Mouse (Mus musculus): ENCODE data around the gene Cs. TPM values are rescaled to one million over a fixed set of nuclear protein-coding genes. Genes with fewer than 3 reads are reported as not detected.
"Not testable (repeated sequence)": the region's sequence is repeated elsewhere in the genome, so short reads cannot be mapped to it uniquely, and the experiment has no call there.

The Cs gene
- 69.8 and 79.5 TPM in 2 replicates for total RNA-seq (2017)

DNA sequence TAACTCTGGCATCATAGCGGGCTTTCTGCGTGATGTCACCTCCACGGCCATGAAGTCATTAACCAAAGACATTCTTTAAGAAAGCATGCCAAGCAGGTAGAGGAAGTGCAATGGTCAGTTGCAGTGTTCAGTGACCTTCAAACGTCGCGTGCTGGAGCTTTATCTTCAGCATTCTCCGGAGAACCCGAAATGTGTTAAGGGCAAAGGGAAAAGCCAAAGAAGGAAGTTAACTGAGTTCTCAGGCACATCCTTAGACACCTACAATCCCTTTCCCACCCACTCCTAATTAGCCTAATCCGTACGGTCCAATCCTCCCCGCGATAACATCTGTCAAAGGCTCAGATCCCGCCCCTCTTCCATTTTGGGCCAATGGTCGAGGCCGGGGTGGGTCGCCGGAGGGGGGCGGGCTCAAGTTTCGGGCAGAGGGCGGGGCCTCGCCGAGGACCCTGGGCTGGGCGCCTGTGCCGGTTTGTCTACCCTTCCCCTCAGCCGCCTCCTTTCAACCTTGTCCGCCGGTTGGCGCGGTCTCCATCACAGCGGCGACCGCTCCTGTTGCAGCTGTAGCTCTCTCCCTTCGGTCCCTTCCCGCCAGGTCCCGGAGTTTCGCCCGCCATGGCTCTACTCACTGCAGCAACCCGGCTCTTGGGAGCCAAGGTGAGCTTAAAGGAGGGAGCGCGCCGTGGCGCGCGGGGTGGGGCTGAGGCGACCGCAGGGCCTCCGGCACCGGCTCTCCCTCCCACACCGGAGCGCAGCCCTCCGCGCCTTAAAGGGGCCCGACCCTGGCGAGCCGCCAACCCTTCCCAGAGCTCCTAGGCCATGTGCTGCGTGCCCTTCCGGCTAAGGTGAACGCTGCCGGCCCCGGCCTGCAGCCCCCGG, at the start of gene Cs:
TSS of gene Cs (plus strand) at position 429 of the 876 bp plus-strand sequence.
- peak; percentile 95 to 97 for ATAC-seq (replicated peaks in 1 of 2; ENCODE audit: insufficient read depth in 1 of 2, low FRiP score in 2 of 2, low TSS enrichment in 1 of 2, low read depth in 1 of 2, poor library complexity in 2 of 2, severe bottlenecking in 2 of 2)

DNA sequence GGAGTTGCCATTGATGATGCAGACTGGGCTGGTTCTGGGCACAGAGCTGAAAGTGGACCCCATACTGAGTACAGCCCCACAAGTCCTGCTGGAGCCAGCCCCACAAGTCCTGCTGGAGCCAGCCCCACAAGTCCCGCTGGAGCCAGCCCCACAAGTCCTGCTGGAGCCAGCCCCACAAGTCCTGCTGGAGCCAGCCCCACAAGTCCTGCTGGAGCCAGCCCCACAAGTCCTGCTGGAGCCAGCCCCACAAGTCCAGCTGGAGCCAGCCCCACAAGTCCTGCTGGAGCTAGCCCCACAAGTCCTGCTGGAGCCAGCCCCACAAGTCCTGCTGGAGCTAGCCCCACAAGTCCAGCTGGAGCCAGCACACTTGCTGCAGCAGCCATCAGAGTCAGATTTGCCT, 46.9 kb upstream of the Cs start:
- not testable (repeated sequence) for ATAC-seq (replicated peaks in 1 of 2; ENCODE audit: insufficient read depth in 1 of 2, low FRiP score in 2 of 2, low TSS enrichment in 1 of 2, low read depth in 1 of 2, poor library complexity in 2 of 2, severe bottlenecking in 2 of 2)

DNA sequence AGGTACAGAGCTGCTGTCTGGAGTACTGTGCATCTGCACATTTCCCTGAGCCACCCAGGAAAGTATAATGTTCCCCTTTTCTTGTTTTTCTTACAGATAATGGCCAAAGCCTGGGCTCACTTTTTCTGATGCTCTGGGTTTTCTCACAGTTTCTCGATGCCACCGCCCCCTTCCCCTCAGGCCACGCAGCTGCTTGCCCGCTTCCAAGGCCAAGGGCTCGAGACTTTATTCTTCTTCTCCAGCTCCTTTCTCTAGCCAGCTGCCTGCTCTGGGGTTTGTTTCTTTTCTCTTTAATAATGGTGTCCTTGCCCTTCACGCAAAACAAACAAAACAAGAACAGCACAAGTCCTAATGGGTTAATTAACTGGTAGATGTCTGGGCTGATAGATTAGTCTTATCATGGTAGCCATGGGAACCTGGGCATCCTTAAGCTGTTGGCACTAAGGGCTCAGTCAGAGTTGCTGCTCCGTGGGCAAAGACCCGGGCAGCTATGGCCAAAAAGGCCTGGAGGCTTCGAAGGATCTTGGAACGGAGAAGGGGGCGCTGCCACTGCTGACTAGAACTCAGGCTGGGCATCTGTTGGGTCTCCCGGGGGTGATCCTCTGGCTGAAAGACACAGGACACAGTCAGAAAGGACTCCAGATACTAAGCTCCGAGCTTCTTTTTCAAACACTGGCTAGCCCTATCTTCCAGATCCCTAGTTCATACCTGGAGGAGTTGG, 41.0 kb upstream of the Cs start:
- ATAC-seq (replicated peaks in 1 of 2; ENCODE audit: insufficient read depth in 1 of 2, low FRiP score in 2 of 2, low TSS enrichment in 1 of 2, low read depth in 1 of 2, poor library complexity in 2 of 2, severe bottlenecking in 2 of 2), result no peak

DNA sequence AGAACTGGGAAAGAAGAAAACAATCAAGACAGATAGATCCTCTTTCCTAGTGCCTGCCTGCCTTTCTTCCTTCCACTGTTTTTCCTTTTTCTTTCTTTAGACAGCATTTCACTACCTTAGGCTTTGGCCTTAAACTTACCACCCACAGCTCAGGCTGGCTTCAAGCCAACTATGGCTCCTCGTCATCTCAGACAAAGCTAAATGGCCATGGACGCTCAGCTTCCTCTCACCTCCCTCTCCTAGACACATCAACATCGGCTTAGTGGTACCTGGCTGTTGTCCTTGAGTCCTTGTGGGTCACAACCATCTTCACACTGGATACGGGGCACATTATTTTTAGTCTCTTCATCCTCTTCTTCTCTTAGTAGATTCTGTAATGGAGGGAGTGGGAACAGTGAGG, 40.3 kb upstream of the Cs start:
- ATAC-seq (replicated peaks in 1 of 2; ENCODE audit: insufficient read depth in 1 of 2, low FRiP score in 2 of 2, low TSS enrichment in 1 of 2, low read depth in 1 of 2, poor library complexity in 2 of 2, severe bottlenecking in 2 of 2), result no peak

DNA sequence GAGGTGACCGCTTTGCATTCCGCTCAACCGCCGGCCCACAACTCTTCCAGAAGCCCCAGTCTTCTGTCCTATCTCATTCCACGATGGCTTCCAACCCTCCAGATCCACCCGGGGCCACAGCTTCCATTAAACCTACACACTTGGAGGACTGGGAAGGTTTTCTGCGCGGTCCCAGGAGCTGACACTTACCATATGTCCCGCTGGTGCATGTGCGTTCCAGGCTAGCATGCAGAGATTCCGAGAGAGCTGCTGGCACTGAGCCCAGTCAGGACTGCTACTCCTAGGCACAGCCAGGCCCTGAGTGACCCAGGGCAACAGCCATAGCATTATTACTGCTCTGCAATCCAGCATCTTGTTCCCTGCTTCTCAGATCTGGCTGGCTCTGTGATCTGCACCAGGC, 39.9 kb upstream of the Cs start:
- ATAC-seq (replicated peaks in 1 of 2; ENCODE audit: insufficient read depth in 1 of 2, low FRiP score in 2 of 2, low TSS enrichment in 1 of 2, low read depth in 1 of 2, poor library complexity in 2 of 2, severe bottlenecking in 2 of 2), result no peak

DNA sequence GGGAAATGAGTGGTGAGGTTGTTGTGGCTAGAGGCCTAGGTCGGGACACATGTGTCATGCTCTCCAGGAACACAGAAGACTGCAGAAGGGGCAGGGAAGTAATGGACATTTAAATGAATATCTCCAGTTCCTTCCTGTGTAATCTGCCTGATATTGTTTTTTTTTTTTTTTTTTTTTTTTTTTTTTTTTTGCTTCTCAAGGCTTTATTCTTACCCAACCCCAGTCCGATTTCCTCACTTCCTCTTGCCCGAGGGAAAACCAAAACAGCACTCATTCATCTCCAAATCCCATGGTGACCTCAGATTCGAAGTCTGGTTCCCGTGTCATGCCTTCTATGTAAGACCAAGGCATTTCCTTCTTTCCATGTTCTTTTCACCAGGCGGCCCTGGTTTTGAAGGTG, 39.3 kb upstream of the Cs start:
- no peak for ATAC-seq (replicated peaks in 1 of 2; ENCODE audit: insufficient read depth in 1 of 2, low FRiP score in 2 of 2, low TSS enrichment in 1 of 2, low read depth in 1 of 2, poor library complexity in 2 of 2, severe bottlenecking in 2 of 2)

DNA sequence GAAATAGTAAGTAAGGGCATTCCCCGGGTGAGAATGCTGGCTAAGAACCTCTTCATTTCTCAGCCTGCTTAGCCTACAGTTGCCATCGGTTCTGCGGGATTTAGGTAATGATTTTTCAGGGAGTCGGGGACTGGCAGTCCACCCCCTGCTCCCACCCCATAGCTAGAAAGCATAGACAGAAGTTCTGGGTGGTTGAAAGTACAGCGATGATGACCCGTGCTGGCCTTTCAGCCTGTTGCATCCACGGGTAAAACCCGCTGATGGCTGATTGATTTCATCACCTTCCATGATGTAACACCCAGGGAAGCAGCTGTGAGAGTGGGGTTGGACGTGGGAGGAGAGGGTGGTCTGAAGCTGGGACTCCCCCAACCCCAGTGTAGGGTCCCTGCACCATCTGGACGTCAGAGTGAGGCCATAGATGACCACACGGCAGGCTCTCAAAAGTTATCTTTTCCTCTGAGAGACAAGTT, 38.8 kb upstream of the Cs start, which contains the start of gene Il23a:
TSS of gene Il23a (minus strand) at position 51 of the 470 bp plus-strand sequence.
- no peak for ATAC-seq (replicated peaks in 1 of 2; ENCODE audit: insufficient read depth in 1 of 2, low FRiP score in 2 of 2, low TSS enrichment in 1 of 2, low read depth in 1 of 2, poor library complexity in 2 of 2, severe bottlenecking in 2 of 2)

DNA sequence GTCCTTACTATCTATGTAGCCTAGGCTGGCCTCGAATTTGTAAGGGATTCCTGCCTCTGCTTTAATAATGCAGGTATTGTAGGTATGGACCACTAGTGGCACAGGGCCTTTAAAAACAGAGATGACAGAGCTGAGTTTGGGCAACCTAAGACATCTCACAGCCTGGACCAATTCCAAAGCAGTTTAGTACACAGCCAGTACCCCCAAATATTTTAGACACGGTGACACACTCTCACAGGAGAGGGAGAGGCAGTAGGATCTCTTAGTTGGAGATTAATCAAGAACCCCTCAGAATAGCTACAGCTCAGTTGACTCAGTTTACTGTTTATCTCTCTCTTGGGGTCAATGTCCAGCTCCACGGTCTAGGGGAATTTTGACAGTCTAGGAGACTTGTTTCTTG, 35.2 kb upstream of the Cs start:
- ATAC-seq (replicated peaks in 1 of 2; ENCODE audit: insufficient read depth in 1 of 2, low FRiP score in 2 of 2, low TSS enrichment in 1 of 2, low read depth in 1 of 2, poor library complexity in 2 of 2, severe bottlenecking in 2 of 2), result no peak

DNA sequence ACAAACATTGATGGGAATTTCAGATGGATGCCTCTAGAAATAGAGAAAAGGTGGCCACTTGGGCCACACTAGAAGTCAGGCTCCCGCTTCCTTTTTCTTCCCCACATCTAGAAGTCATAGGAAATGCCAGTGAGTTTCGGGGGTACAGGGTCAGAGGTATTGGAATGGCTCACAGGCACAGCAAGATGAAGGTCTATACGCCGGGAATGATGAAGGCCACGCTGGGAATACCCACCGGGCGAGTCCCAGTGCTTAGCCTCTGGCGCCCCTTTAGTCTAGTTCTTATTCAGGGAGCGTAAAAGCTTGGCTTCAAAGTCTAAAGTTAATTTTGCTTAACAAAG, 34.8 kb upstream of the Cs start:
- ATAC-seq (replicated peaks in 1 of 2; ENCODE audit: insufficient read depth in 1 of 2, low FRiP score in 2 of 2, low TSS enrichment in 1 of 2, low read depth in 1 of 2, poor library complexity in 2 of 2, severe bottlenecking in 2 of 2), result peak in 1 of 2 experiments; percentile 1; a peak in 1 of 4 replicates

DNA sequence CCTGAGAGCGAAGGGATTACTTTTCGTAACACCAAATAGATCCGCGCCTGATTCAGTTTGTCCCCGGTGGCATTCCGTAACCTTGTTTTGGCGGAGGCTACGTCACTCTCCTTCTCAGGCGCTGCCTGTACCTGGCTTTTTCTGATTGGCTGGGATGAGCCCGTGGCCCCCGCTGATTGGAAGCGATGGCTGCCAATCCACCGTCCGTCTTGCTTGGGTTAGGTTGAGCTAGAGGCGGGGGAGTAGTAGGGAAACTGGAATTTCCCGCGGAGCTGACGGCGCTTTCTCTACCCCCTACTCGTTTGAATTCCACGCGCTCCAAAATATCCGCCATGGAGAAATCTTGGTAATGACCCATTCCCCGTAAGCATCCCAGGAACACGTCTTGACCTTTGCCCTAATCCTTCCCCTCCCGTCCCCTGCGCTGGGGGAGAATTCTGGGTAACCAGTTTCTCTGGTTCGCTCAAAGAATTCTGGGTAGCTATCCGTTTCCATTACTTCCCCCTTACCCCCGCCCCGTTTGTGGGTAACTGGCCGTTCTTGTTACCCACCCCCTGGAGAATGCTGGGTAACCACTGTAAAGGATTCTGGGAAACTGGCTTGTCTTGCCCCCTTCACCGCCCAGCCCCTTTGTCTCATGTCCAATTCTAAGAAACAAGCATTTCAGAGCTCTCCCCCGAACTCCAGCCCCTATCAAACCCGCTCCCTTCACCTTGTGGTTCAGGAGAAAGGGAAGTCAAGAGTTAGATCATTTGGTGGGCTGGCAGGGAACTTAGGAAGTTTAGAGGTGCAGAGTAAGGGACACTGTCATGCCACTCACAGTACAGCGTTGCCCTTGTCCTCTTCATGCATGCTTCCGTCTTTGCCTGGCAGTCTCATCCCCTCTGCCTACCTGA, 34.2 kb upstream of the Cs start, which contains the start of gene Pan2:
TSS of gene Pan2 (plus strand) at position 210 of the 896 bp plus-strand sequence.
- peak; percentile 97 for ATAC-seq (replicated peaks in 1 of 2; ENCODE audit: insufficient read depth in 1 of 2, low FRiP score in 2 of 2, low TSS enrichment in 1 of 2, low read depth in 1 of 2, poor library complexity in 2 of 2, severe bottlenecking in 2 of 2)

DNA sequence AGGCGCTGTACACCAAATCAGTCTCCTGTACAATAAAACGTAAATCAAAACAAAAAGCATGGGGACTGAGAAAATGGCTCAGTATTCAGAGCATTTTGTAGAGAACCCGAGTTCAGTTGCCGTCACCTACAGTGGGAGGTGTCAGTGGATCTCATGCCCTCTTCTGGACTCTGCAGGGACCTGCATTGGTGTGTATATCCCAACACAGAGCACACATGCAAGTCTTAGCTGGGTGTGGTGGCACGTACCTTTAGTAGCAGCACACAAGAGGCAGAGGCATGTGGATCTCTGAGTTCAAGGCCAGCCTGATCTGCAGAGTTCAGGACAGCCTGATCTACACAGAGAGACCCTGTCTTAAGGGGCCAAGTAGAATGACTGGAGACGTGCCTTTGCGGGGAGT, 27.9 kb upstream of the Cs start:
- no peak for ATAC-seq (replicated peaks in 1 of 2; ENCODE audit: insufficient read depth in 1 of 2, low FRiP score in 2 of 2, low TSS enrichment in 1 of 2, low read depth in 1 of 2, poor library complexity in 2 of 2, severe bottlenecking in 2 of 2)

DNA sequence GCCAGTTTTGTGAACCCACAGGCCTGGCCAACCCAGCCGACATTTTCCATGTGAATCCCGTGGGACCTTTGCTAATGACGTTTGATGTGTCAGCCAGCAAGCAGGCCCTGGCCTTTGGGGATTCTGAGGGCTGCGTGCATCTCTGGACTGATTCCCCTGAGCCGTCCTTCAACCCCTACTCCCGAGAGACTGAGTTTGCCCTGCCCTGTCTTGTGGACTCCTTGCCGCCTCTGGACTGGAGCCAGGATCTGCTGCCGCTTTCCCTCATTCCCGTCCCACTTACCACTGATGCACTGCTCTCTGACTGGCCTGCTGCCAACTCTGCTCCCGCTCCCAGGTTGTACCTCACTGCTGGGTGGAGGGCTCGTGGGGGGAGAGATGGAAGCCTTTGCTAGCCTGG, 27.4 kb upstream of the Cs start:
- no peak for ATAC-seq (replicated peaks in 1 of 2; ENCODE audit: insufficient read depth in 1 of 2, low FRiP score in 2 of 2, low TSS enrichment in 1 of 2, low read depth in 1 of 2, poor library complexity in 2 of 2, severe bottlenecking in 2 of 2)

DNA sequence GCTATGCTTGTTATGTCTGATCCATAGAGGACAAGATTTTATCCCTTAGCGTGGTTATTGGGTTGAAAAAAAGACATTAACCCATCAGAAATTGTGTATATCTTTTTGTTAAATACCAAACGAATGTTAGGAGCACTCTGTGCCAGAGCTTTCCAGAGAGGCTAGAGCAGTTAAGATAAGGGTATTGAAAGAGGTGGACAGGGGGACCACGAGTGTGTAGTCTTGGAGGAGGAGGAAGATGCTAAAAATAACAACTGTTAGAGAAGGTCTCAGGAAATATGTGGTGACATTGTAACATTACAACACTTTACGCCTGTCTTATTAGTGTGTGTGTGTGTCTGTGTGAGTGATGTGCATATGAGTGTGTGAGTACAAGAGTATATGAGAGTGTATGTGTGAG, 26.6 kb upstream of the Cs start:
- ATAC-seq (replicated peaks in 1 of 2; ENCODE audit: insufficient read depth in 1 of 2, low FRiP score in 2 of 2, low TSS enrichment in 1 of 2, low read depth in 1 of 2, poor library complexity in 2 of 2, severe bottlenecking in 2 of 2), result no peak

DNA sequence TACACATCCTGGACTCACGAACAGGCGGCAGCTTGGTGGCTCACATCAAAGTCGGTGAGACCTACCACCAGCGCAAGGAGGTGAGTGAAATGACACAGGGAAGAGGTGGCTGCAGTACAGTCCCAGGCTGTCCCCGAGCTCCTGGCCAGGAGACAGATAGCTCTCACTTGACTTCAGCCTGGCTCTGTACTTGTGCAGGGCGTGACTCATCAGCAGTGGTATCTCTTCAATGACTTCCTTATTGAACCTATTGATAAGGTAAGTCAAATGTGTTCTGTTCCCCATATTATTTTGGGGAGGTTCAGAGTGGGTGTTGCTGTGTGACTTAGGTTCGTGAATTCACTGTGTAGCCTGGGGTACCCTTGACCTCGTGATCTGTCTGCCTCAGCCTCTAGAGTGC, 22.0 kb upstream of the Cs start:
- no peak for ATAC-seq (replicated peaks in 1 of 2; ENCODE audit: insufficient read depth in 1 of 2, low FRiP score in 2 of 2, low TSS enrichment in 1 of 2, low read depth in 1 of 2, poor library complexity in 2 of 2, severe bottlenecking in 2 of 2)

DNA sequence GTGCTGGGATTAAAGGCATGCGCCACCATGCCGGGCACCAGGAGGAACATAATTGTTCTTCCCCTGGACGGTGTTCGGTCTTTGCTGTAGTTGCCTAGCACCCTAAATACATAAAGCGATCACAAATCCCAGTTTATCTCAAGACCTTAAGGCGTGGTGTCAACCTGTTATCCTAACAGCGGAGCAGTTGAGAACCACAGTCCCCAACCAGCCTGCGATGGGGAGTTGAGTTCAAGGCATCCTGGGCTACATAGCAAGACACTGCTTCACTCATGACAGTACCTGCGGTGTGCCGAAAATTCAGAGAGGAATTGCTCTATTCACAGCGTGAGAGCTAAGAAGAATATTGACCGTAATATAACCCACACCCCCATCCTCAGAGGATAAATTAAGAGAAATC, 15.9 kb upstream of the Cs start:
- ATAC-seq (replicated peaks in 1 of 2; ENCODE audit: insufficient read depth in 1 of 2, low FRiP score in 2 of 2, low TSS enrichment in 1 of 2, low read depth in 1 of 2, poor library complexity in 2 of 2, severe bottlenecking in 2 of 2), result no peak

DNA sequence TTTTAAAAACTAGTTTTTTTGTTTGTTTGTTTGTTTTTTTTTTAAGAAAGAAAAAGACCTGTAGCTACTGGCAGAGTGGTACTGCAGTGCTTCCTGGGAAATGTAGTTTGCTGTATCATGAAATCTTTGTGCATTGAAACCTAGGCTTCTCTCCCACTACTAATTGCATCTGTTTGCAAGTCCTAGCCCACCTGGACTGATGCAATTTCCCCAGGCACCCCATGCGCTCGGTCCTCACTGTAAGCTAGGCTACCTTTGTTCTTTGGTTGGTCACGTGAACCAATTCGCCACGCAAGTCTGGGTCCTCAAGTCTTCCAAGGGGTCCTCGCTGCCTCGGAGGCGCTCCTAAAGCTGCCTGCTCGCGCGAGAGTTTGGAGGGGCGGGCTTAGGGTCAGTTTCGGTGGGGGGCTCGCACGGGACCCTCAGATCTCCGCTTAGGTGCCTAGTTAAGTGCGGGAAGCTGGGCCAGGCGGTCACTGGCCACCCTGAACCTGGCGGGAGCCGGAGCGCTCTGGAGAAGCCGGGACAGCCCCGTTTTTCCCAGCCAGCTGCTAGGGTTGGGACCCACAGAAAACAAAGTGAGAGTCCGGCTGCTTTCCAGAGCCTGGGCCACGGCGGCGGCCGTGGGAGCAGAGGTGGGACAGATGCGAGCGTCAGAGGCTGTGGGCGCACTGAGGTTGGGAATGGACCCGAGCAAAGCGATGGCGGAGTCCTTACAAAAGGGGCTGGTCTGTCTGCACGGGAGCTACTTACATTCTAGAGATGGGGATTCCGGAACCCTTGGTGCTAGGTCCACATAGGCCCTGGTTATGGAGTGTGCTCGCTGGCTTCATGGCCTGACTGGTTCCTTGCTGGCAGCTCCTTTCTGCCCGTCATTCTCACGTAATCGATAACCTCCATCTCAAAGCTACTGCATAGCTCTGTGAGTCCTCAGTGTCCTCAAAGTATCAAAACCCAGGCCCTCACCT, 15.1 kb upstream of the Cs start, which contains the start of gene Cnpy2:
TSS of gene Cnpy2 (plus strand) at position 319 of the 968 bp plus-strand sequence.
- ATAC-seq (replicated peaks in 1 of 2; ENCODE audit: insufficient read depth in 1 of 2, low FRiP score in 2 of 2, low TSS enrichment in 1 of 2, low read depth in 1 of 2, poor library complexity in 2 of 2, severe bottlenecking in 2 of 2), result peak; percentile 88 to 92
